Mouse (Mus musculus) T-helper 1 cell (primary cell): ENCODE measurements around the gene Dpf3.

Experiments used
- in situ Hi-C: fragments of 300-600 bp; cut with MboI, MseI; formaldehyde crosslinking; loops from one replicate; pipeline ENCODE4 v1.15.1; 2025; ENCODE audit warnings: high pct_unique_total_duplicates

The Dpf3 gene

GRCm38 (mm10) chr12:83496736-83497135 is 9.2 kb upstream of the Dpf3 start:
- in situ Hi-C loops, result loop anchor here (5.0 to 10.0 kb wide), 2 partner anchors 384 to 1012 kb away; no protein-coding TSS in a partner anchor

- in situ Hi-C loops, result loop anchor here (5.0 to 10.0 kb wide), 2 partner anchors 384 to 1012 kb away; no protein-coding TSS in a partner anchor
Measured at GRCm38 (mm10) chr12:83496336-83496735, 8.8 kb upstream of the Dpf3 start.

- in situ Hi-C loops, result loop anchor here (5.0 to 10.0 kb wide), 2 partner anchors 384 to 1011 kb away; no protein-coding TSS in a partner anchor
Measured at GRCm38 (mm10) chr12:83495961-83496282, 8.4 kb upstream of the Dpf3 start.

GRCm38 (mm10) chr12:83495248-83495960 is 7.9 kb upstream of the Dpf3 start:
- in situ Hi-C loops, result loop anchor here (5.0 to 10.0 kb wide), 2 partner anchors 383 to 1011 kb away; no protein-coding TSS in a partner anchor

GRCm38 (mm10) chr12:83494196-83494595 is 6.7 kb upstream of the Dpf3 start:
- in situ Hi-C loops, result loop anchor here (10.0 kb wide), 1 partner anchor 1009 kb away; no protein-coding TSS in a partner anchor

GRCm38 (mm10) chr12:83492808-83493207 is 5.3 kb upstream of the Dpf3 start:
- in situ Hi-C loops, result loop anchor here (10.0 kb wide), 1 partner anchor 1008 kb away; no protein-coding TSS in a partner anchor

GRCm38 (mm10) chr12:83491609-83492008 is 4.1 kb upstream of the Dpf3 start:
- in situ Hi-C loops, result loop anchor here (10.0 kb wide), 1 partner anchor 1007 kb away; no protein-coding TSS in a partner anchor

- in situ Hi-C loops, result loop anchor here (10.0 kb wide), 1 partner anchor 1005 kb away; no protein-coding TSS in a partner anchor
Measured at GRCm38 (mm10) chr12:83489748-83490147, 2.2 kb upstream of the Dpf3 start.

GRCm38 (mm10) chr12:83488211-83488941 is 860 bp upstream of the Dpf3 start:
- in situ Hi-C loops, result no loop called here

GRCm38 (mm10) chr12:83486671-83487461 is 650 bp downstream of the Dpf3 start:
- in situ Hi-C loops, result no loop called here

- in situ Hi-C loops, result no loop called here
Measured at GRCm38 (mm10) chr12:83485911-83486670, 1.4 kb downstream of the Dpf3 start.

- in situ Hi-C loops, result no loop called here
Measured at GRCm38 (mm10) chr12:83484855-83485745, 2.4 kb downstream of the Dpf3 start.

- in situ Hi-C loops, result no loop called here
Measured at GRCm38 (mm10) chr12:83483653-83484052, 3.9 kb downstream of the Dpf3 start.

GRCm38 (mm10) chr12:83481439-83481838 is 6.1 kb downstream of the Dpf3 start:
- in situ Hi-C loops, result no loop called here

GRCm38 (mm10) chr12:83479818-83480401 is 7.6 kb downstream of the Dpf3 start:
- in situ Hi-C loops, result no loop called here

- in situ Hi-C loops, result no loop called here
Measured at GRCm38 (mm10) chr12:83479140-83479539, 8.4 kb downstream of the Dpf3 start.

GRCm38 (mm10) chr12:83476277-83476676 is 11.2 kb downstream of the Dpf3 start:
- in situ Hi-C loops, result no loop called here

GRCm38 (mm10) chr12:83475419-83475818 is 12.1 kb downstream of the Dpf3 start:
- in situ Hi-C loops, result no loop called here

GRCm38 (mm10) chr12:83473987-83474600 is 13.4 kb downstream of the Dpf3 start:
- in situ Hi-C loops, result no loop called here
